ENCODE assay signal across 20 mouse cellular contexts in genomic region chr1:59957206-59957605, GRCm38 (mm10). TPM values are rescaled to one million over a fixed set of nuclear protein-coding genes. Genes with fewer than 3 reads are reported as not detected.
DNase-seq lines count a peak whose midpoint lies in the region; ATAC-seq lines count a peak whose summit lies in the region.
"Had no signal": no experiment of that assay in that cellular context is flagged by ENCODE, and none has a peak within 500 bp of the region (broad histone marks: within the 10 kb centered on the region; RNA-seq: fewer than 3 reads in every experiment).

No protein-coding gene starts in this region.

- no peak for ATAC-seq in granulocyte monocyte progenitor cell, adult 5-6 weeks (replicated peaks; ENCODE audit: poor library complexity, severe bottlenecking)
- ATAC-seq: CD4-positive, CD25-positive, alpha-beta regulatory T cell, adult 4 months; forebrain, embryonic 14.5 days; intestine, postnatal 0 days; liver, embryonic 12.5 days; lung, postnatal 0 days had no signal

- intact Hi-C loops in left cerebral cortex, postnatal 14 days (cut with DNase I) = no loop called here

- peak; percentile 13 for DNase-seq in thymus, postnatal 0 days (ENCODE audit: low spot score)
- DNase-seq in thymus, postnatal 36 days = no peak
- DNase-seq in cerebellum, adult 11-12 months = peak; percentile 56
- peak; percentile 52 for DNase-seq in cerebellum, adult 9-10 months
- DNase-seq in cerebellum, postnatal 36 days = peak; percentile 47 to 58
- DNase-seq in Muller cell, postnatal 12 days (ENCODE audit: inconsistent ontology term) = no peak
- no peak for DNase-seq in left cerebral cortex, postnatal 14 days (ENCODE audit: low spot score in 2 of 2)
- DNase-seq: adrenal gland, postnatal 25 days; gastrocnemius, postnatal 25 days; heart, adult 2 months; heart, postnatal 10 days; kidney, postnatal 14 days; lung, adult 18-20 months; right cerebral cortex, postnatal 4 days had no signal

RNA-seq across cellular contexts. Expression of gene Fam117b, which starts 44.4 kb away (rescaled TPM):
- 4.8 and 5.9 TPM in 2 replicates for polyA plus RNA-seq in thymus, postnatal 0 days (2015; fragmentation: Nextera tagmentation; extraction: Ambion mirVana)
- total RNA-seq in granulocyte monocyte progenitor cell, adult 5-6 weeks (2014; fragmentation: Nextera tagmentation) = 19.9 and 21.0 TPM in 2 replicates
- total RNA-seq in granulocyte monocyte progenitor cell, adult 5-6 weeks (2017) = 25.5 and 25.6 TPM in 2 replicates
- total RNA-seq in left cerebral cortex, postnatal 14 days (2021) = 10 to 100 TPM; 51.4 to 51.7 TPM

Comparison
In these comparisons a context has a peak if more than half of its experiments do, and no peak if none do; other contexts are left out.
1. DNase-seq: peak in thymus, postnatal 0 days (single experiment), cerebellum, adult 11-12 months (single experiment), cerebellum, adult 9-10 months (single experiment) and cerebellum, postnatal 36 days (2 of 2); none in thymus, postnatal 36 days (0 of 2), Muller cell, postnatal 12 days (single experiment) and left cerebral cortex, postnatal 14 days (0 of 2).